In genomic region chr17:69439571-69440480, GRCm38 (mm10) we compare ENCODE assay signal across 7 mouse cellular contexts. TPM values are rescaled to one million over a fixed set of nuclear protein-coding genes. Genes with fewer than 3 reads are reported as not detected.
DNase-seq lines count a peak whose midpoint lies in the region; ATAC-seq lines count a peak whose summit lies in the region.

No protein-coding gene starts in this region.

- DNase-seq in retina, postnatal 1 day: peak; percentile 59
- no peak for DNase-seq in retina, embryonic 14.5 days (ENCODE audit: low spot score)
- DNase-seq in cerebellum, adult 9-10 months: peak; percentile 70
- DNase-seq in frontal cortex, postnatal 36 days (ENCODE audit: low spot score in 2 of 2): peak; percentile 14 to 27
- peak; percentile 21 to 36 for DNase-seq in kidney, postnatal 4 days
- peak; percentile 61 for DNase-seq in testis, postnatal 10 days (ENCODE audit: low spot score)

- ATAC-seq in megakaryocyte-erythroid progenitor cell, adult 5-6 weeks (replicated peaks; ENCODE audit: low FRiP score, low TSS enrichment, poor library complexity, severe bottlenecking): peak; percentile 14; the same call in 1 of the 2 replicates

RNA-seq across cellular contexts. Expression of gene Akain1, which starts 0.7 kb away (rescaled TPM):
- total RNA-seq in megakaryocyte-erythroid progenitor cell, adult 5-6 weeks (2014; fragmentation: Nextera tagmentation): not detected in 2 replicates
- total RNA-seq in megakaryocyte-erythroid progenitor cell, adult 5-6 weeks (2017): not detected in 2 replicates

RNA-seq across cellular contexts. Expression of gene Zbtb14, which starts 57.0 kb away (rescaled TPM):
- 15.0 and 19.6 TPM in 2 replicates for total RNA-seq in megakaryocyte-erythroid progenitor cell, adult 5-6 weeks (2014; fragmentation: Nextera tagmentation)
- 24.1 and 27.5 TPM in 2 replicates for total RNA-seq in megakaryocyte-erythroid progenitor cell, adult 5-6 weeks (2017)
